Mouse (Mus musculus) brain, embryonic 14.5 days (tissue): ENCODE results near the gene Pard3b.

Experiments
- CTCF ChIP-seq: fragments of 200-500 bp; IDR thresholded peaks from 2 replicates; pipeline ENCODE4 v1.5.1; 2012; ENCODE audit warnings: inconsistent platforms, mild to moderate bottlenecking, moderate library complexity, borderline replicate concordance; ENCODE audit not compliant: insufficient read depth, insufficient read length; ENCODE audit errors: extremely low read depth
- POLR2A ChIP-seq: fragments of 200-500 bp; IDR thresholded peaks from 2 replicates; pipeline ENCODE4 v1.6.1; 2012; ENCODE audit warnings: mild to moderate bottlenecking, inconsistent platforms, borderline replicate concordance; ENCODE audit not compliant: poor library complexity, insufficient read depth, insufficient read length, severe bottlenecking; ENCODE audit errors: extremely low read depth

GRCm38 (mm10) chr1:62155970-62156369, 517.3 kb downstream of the Pard3b start:
- TF ChIP-seq POLR2A (no peak), CTCF (no peak)
